Mouse (Mus musculus) mesoderm, embryonic 11.5 days (tissue): ENCODE measurements at regions not wholly inside any gene's neighbourhood (a gene's known extent, or its start where the extent isn't known, plus 50 kb on each side); places are given as distances from the start of the nearest gene placed in this dataset.

Source experiments
- DNase-seq: peaks from one replicate; pipeline ENCODE4 v3.0.0-alpha.2; 2012; ENCODE audit warnings: low read depth, low spot score

DNA sequence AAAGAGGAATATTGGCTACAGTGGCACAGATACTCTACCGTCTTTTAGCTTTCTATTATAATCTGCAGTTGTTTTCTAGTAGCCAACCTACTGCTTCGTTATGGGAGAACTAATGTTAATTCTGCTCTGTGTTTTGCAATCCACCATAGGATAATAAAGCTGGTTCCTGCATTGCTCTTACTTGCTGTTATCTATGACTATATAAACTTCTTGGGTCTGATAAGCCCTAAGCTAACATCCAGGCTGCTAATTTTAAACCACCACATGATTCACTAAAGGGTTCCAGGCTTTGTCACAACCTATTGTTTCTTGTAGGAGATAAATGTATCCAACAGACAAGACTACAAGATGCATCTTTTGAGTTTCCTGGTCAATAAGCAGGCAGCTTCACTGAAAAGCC, 173.5 kb upstream of the Aga start:
- DNase-seq: no peak

DNA sequence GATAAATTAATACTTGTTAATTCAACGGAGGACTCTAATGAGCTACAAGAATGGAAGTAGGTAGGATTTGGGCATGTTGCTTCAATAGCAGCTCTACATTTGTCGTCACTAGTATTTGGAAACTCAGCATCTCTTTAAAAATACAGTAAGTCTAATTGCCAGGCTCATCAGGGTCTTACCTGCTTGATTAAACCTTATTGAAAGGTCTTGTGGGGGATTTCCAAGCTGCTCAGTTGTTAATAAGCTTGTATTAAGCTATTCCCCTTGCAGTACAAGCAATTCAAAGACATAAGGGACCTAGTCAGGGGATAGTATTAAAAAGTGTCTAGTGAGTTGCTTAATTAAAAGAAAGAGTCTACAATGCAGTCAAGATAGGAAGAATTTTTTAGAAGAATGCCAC, 142.9 kb upstream of the Aga start:
- no peak for DNase-seq

DNA sequence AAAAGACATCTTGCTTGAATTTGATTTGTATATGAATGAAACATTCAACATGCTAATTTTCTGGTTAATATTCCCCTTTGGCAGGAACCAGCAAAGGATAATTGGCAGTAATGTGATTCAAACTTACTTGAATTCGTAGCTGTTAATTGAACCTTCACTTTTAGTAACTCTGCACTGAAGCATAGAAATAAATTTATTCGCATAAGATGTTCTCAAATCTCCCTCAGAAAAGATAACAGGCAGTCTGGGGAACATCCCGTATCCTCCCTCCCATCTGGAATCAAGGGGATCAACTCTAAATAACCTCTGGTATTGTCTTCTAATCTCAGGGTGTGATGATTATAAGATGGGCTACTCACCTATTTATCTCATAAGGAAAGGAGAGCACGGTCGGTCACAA, 138.1 kb upstream of the Aga start:
- no peak for DNase-seq

DNA sequence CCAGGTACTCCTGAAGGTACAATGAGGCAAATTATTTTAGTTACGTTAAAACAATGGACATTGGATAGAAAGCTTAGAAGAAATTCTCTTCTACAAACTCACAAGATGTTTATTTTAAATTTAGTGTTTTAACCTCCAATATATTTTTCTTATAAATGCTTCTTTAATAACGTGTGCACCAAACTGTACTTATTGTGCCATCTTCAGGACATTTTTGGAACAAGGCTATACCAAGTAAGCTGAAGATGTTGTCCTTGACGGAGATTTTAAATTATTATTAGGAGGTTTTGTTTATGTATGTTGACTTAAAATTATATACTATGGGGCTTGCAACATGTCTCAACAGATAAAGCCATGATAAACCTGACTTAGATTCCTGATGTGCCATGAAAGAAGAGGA, 99.4 kb upstream of the Aga start:
- no peak for DNase-seq

DNA sequence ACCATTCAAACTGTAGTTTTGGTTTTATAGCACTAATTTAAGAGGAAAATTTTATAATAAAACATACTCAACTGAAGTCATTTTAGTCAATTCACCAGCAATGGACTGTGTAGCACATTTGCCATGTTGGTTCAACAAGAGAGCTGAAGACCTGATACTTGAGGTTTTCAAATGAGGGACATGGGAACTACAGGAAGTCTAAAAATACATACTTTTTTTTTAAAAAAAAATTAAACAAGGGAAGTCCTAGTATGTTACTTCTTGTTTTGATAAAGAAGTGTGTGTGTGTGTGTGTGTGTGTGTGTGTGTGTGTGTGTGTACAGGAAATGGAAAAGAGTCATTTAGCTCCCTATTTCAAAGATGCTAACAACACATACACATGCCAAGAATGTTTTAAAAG, 77.3 kb upstream of the Aga start:
- DNase-seq: no peak

DNA sequence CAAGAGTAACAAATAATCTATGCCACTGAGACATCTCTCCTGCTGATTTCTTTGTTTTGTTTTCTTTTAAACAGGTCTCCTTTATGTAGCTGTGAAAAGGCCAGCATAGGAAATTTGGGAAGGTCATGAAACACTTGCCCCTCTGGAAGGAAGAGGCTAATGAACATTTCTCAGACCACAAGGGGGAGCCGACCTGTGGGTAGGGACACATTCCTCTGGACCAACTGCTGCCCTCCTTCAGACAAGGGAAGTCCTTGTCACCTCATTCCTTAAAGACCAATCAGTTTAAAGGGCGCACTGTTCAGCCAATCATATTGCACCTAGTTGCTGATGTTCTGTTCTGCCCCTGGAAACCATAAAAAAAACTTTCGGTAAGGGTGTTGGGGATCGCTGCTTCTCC, 75.8 kb upstream of the Aga start:
- no peak for DNase-seq

DNA sequence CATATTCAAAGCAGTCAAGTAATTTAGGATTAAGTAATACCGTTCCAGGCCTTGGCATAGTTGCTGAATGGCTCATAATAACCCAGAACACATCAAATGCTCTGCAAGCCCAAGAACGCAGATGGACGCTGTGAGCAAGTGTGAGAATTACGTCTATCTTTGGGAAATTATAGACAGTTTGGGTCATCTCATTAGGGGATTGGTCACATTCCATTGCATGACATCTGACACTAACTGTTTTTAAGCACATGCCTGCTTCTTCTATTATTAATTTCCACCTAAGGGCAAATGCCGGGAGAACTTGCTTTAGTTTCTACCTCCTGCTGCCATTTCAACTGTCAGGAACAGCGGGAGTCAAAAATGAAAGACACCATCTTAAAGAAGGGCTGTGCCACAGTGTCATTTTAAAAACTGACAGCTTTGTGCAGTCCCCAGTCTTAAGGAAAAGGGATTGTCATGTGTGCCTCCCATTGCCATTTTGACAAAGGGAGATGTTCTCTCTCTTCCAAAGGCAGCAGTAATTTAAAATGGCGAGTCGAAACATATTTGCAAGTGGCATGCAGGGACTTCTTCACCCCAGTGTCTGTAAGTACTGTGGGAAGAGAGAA, 64.7 kb upstream of the Aga start:
- peak; percentile 3 for DNase-seq
